Mouse (Mus musculus) neural tube, embryonic 10.5 days (tissue): ENCODE data around the gene Flt3.
A peak's percentile ranks its signal among the peaks of the same experiment; 100 is the strongest.

Experiments used
- DNase-seq: peaks from one replicate; pipeline ENCODE4 v3.0.0-alpha.2; 2017; ENCODE audit warnings: low spot score; ENCODE audit errors: extremely low spot score

Gene Flt3

DNA sequence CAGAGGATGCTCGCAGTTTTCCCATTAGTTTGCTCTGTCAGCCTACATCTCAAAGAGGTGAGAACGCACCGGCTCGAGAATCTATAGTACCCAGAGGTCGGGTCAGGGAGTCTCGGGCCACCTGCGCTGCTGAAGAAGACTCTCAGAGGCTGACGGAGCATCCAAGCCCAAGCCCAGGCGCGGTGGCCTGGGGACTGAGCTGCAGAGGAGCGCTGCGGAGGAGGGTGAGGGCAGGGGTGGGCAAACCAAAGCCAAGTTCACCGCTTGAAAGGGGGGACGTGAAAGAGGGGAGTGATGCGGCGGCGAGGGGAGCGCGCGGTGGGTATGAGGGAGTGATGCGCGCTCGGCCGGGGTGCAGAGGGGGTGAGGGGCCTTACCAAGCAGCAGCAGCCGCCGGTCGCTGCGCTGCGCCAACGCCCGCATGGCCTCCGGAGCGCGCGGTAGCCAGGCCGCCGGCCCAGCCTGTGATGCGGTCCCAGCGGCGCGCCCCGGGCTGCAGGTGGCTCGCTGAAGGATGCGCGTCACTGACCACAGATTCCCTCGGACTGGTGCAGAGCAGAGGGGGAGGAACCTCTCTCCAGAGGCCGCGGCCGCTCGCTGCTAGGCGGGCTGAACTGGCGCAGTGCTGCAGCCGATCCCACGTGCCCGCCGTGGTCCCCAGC lies at the start of gene Flt3:
Gene Flt3, minus strand, starts transcription at position 647 of the 662 bp plus-strand sequence.
- peak; percentile 63 for DNase-seq

DNA sequence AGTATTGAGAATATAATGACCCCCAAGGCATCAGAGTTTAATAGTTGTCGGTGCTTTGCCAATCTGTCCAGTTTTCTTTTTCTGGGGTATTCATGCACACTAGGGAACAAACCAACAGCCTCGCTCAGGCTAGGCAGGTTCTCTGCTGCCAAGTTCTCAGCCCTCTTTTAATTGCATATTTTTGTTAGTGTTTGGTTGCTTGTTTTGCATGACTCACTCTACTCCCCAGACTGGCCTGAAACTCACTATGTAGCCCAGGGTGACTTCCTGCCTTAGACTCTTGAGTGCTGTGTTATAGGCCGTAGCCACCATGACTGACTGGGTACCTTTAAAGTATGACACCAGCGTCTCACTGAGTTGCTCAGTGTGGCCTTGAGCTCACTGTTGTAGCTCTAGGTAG lies 48.6 kb upstream of the Flt3 start:
- no peak for DNase-seq

DNA sequence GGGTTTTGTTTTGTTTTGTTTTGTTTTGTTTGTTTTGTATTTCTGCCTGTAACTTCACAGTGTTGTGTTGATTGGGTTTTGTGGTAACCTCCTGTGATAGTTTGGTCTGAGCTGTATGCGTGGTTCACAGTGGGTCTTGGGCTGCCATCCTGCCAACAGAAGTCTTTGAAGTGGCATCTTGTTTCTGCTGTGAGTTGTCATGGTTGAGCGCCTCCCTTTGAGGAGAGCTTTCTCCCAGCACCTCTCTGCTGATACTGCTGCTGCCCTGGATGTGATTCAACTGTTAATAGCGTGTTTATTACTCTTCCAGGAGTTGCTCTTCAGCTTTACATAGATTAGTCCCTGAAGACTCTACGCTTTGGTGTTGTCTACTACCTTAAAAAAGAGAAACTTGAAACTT lies 48.2 kb upstream of the Flt3 start:
- no peak for DNase-seq

DNA sequence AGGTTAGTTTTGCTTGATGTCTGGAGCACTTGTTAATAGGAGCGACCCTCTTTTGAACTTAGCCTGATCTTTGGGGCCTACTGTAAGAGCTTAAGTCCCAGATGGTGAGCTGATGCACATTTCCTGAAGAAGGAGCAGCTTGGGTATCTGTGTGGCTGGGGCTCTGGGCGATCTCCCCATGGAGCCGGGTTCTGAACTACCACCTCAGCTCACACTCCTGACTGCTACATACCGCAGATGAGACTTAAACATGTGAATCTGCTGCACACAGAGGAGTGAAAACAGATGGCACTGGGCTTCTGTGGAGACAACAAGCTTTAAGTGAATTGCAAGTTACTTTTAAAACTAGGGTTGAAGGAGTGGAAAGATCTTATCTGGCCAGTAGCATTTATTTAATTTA lies 45.0 kb upstream of the Flt3 start:
- no peak for DNase-seq

DNA sequence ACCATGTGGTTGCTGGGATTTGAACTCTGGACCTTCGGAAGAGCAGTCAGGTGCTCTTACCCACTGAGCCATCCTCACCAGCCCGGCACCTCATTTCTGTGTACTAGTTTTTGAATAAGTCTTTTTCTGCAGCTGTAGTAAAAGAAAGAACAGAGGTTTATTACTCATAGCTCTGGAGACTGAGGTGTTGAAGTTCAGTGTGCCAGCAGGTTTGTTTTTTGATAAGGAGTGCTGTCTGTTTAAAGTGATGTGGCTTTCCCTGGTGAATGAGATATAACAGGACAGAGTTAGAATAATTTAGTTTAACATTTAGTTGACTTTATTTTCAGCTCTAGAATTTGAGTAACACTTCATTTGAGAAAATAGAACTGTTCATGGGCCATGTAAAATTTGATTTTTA lies 44.5 kb upstream of the Flt3 start:
- DNase-seq = no peak

DNA sequence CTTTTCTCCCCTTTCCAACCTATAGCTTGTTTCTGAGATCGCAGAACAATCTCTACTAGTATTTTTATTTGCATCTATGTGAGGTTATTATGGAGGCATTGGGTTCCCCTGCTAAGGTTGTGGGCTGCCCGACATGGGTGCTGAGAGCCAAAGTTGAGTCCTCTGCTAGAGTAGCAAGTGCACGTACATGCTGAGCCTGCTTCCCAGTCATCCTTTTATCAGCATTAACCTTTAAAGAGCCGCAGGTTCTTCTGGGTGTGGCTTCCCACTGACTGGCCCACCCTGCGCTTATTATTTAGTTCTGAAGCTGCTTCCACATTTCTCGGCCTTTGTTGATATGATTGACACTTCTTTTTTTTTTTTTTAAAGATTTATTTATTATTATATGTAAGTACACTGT lies 44.0 kb upstream of the Flt3 start:
- no peak for DNase-seq

DNA sequence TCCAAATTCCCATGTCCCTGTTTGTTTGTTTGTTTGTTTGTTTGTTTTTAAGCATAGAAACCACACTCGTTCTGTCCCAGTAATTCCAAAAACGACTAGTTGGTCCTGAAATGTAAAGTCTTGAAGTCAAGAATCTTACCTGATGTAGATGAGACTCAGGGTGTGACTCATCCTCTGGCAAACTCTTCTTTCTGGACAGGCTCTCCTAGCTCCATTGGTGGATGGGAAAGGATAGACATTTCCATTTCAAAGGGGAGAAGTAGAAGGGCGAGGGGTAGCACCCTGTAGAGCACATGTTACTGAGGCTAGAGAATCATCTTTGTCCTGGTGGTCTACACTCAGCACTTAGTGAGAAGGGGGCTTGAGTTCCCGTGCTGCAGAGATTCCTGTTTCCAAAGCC lies 42.5 kb upstream of the Flt3 start:
- no peak for DNase-seq

DNA sequence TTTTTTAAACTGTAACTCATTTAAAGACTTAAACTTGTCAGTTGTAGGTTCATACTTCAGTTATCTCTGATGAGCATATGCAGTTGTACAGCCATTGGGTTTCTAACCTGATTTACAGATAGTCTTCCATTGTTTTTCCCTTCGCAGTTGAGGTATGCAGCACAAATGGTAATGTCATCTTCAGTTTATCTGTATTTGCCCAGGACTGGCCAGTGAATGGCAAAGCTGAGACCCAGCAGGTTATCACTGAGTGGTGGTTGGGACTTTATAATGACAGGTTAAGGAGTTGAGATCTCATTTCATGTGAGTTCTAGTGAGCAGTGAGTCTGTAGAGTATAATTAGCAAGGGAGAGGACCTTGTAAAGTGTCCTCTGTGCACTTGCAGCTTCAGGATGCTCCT lies 41.7 kb upstream of the Flt3 start:
- no peak for DNase-seq

DNA sequence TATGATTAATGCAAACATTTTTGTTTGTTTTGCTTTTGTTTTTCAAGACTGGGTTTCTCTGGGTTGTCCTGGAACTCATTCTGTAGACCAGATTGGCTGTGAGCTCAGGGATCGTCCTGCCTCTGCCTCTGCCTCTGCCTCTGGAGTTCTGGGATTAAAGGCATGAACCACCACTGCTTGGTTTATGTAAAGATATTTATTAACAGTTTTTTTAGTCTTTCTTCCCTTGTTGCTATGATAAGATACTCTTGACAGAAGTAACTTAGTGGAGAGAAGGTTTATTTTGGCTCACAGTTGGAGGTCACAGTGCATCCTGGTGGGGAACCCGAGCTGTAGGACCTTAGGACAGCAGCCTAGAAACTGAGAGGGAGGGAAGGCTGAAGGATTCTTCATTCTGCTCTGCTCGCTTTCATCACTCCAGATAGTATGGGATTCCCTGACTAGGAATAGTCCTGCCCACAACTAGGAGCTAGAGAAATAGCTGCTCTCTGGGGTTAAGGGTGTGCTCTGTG lies 40.8 kb upstream of the Flt3 start:
- no peak for DNase-seq

DNA sequence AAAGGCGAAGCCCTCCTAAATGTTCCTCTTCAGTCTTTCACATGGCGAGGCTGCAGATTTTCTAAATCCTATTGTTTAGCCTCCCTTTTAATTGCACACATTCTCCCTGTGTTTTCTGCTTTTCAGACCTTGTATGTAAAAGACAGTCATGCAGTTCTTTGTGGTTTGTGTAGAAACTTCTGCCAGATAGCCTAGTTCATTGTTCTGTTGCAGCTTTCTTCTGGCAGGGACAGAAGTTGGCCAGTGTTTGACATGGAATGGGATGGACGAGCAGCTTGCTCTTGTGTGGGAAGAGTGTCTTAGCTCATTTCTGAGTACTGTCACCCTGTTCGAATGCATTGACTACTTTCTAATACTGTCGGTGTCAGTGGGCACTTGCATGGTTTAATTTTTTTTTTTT lies 36.2 kb upstream of the Flt3 start:
- no peak for DNase-seq

DNA sequence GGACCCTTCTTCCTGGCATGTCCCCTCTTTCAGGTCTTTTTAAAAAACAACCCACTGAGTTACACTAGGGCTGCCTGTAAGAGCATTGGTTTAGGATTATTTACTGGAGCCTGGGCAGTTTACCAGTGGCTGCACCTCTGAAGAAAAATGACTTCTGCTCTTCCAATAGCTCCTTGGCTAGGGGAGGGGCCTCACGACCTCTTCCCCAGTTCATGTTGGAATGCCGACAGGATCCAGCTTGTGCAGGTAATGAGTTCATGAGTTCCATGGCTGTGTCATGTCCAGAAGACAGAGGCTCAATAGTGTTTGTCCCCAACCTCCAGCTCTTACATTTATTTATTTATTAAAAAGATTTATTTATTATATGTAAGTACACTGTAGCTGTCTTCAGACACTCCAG lies 35.5 kb upstream of the Flt3 start:
- no peak for DNase-seq

DNA sequence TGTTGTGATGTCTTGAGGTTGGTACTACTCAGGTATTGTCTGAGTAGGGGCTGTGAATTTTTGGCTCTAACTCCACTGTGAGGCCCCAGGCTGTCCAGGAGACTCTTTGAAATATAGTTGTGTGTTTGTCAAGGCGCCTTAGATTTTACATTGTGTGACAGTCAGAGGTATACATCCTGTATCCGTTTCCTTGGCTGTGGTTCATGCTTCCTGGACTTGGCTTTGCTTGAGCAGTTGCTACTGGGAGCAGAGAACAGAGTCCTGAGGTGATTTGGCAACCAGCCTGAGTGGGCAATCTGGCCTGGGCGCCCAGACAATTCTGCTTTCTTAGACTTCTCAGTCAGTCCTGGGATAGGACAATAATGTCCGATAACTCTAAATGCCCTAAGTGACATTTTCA lies 34.9 kb upstream of the Flt3 start:
- no peak for DNase-seq

DNA sequence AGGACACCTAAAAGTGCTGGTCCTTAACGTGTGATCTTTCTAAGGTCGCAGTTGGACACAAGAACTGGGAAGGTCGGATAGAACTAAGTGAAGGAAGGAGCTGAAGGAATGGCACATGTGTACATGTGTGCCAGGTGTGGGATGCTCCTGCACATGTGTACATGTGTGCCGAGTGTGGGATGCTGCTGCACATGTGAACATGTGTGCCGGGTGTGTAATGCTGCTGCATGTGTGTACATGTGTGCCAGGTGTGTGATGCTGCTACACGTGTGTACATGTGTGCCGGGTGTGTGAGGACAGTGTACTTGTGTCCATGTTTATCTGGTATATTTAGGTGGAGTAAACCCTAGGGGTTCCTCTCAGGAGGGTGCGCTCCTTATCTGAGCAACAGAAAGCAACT lies 32.6 kb upstream of the Flt3 start:
- DNase-seq = no peak

DNA sequence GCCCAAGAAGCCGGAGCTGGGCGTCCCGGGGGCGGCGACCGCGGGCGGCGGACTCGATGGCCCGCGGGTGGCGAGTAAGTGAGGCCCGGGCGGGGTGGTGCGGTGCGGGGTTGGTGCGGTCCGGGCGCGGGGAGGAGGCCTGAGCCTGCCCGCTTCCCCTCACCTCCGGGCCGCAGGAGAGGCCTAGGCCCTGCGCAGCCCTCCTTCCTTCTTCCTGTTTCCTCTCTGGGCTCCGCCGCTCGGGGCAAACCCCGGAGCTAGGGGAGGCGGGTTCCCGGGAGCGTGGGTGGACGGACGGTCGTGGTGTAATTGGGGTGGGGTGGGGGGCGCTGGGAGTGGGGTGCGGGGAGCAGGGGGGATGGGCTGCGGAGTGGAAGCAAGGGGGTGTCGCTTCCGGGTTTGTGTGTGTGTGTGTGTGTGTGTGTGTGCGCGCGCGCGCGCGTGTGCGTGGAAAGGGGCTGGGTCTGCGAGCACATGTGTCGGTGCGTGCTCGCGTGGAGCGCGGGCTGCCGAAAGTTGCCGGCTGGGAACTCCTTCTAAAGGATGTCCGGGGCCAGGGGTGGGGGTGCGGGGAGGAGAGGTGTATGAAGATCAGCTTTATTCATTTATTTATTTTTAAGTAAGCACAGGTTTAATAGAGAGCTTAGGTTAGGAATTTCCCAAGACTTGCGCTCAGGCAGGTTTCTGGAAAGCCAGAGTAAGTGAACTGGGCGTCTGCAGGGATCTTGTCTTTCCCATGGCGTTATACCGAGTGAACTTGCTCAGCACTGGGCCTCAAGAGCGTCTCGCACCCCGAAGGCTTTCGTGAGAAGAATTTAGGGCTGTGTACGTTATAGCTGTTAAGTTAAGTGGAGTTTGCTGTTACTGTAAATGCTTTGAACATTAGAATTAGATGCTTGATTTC lies 30.9 kb upstream of the Flt3 start:
- peak; percentile 73 for DNase-seq

DNA sequence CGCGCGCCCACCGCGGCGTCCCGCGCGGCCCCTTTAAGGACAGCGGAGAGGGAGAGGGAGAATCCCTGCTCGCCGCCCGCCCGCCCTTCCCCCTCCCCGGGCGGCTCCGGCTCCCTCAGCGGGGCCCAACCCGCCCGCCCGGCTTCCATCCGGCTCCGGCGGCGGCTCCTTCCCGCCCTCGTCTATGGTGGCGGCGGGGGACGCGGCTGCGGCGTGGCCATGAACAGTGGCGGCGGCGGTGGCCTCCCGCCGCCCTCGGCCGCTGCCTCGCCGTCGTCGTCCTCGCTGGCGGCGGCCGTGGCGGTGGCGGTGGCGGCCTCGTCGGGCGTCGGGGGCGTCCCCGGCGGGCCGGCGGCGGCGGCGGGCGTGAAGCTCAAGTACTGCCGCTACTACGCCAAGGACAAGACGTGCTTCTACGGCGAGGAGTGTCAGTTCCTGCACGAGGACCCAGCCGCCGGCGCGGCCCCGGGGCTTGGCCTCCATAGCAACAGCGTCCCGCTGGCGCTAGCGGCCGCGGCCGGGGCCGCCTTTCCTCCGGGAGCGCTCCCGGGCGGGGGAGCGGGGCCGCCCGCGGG lies 30.2 kb upstream of the Flt3 start:
- DNase-seq = peak; percentile 67

DNA sequence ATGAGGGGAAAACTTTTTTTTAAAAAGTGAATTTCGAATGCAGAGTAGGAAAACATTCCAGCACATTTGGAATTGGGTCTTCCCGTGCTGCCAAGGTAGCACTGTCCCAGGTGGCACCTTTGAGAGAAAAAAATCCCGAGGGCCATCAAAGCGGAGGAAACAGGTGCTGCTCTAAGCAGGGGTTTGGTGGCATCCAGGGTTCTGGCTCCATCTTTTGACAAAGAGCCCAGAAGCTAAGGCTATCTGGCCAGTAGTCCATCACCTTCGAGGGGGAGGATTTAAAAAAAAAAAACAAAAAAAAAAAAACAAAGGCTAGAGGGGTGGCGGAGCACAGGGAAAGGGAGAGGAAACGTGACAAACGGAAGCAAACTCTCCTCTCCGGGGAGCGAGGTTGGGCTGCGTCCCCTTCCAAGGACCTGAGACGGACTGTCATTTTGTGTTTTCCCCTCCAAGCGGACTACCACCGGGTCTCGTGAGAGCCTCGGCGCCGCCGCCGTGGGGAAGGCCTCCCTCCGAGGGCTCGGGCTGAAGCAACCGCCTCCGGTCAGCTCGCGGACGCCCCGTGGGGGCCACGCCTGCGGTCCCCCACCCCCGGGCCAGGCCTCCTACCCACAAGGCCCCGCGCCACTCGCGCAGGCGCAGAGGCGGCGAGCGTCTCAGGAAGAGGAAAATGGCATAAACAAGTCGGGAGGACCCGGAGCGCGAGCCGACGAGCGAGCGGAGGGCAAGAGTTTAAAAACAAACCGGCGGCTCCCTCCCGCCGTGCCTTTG lies 29.4 kb upstream of the Flt3 start, which contains the start of gene Pan3:
Gene Pan3, plus strand, starts transcription at position 627 of the 771 bp plus-strand sequence.
- peak; percentile 96 for DNase-seq

DNA sequence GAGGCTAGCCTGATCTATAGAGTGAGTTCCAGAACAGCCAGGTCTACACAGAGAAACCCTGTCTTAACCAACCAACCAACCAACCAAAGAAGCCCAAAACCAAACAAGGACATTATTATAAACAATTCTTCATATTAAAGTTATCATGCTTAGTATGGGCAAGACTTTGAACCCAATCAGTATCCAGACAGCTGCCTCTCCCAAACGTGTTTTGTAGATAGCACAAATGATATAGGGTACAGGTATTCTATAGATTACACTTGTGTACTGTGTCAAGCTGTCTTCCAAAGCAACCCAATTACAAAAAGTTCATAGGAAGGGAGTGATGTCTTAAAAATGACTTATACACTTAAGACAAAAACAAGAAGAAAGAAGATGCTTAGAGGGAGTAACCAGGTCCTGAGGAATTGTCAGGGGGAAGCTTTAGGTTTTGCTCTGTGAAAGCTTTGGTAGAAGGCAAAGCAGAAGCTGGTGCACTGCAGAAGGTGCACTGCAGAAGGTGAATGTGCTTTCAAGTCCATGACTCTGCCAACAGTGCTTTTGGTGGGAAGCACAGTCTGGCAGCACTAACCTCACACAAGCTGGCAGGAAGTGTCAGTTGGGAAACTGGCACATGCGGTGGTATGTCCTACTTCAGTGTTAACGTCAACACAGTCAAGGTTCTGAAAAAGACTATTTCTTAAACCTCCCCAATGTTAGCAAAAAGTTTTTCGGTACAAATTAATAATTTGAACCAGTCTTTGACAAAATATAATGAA lies 25.9 kb upstream of the Flt3 start:
- no peak for DNase-seq

DNA sequence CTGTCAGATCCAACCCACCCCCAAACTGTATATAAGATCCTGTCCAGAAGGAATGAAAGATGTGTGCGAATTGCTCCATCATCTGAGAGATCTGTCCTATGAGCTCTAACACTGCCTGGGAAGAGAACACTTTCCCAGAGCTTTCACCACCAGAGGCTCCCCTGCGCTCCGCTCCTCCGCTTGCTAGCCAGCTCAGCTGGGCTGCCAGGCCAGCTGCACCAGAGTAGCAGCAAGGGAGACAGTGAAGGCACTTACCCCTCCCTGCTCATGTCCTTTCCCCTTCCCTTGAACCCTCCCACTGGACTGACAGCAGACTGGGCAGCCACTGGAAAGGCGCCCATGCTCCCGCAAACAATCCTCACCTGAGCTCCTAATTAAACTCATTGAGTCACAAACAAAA lies 23.3 kb upstream of the Flt3 start:
- DNase-seq = no peak

DNA sequence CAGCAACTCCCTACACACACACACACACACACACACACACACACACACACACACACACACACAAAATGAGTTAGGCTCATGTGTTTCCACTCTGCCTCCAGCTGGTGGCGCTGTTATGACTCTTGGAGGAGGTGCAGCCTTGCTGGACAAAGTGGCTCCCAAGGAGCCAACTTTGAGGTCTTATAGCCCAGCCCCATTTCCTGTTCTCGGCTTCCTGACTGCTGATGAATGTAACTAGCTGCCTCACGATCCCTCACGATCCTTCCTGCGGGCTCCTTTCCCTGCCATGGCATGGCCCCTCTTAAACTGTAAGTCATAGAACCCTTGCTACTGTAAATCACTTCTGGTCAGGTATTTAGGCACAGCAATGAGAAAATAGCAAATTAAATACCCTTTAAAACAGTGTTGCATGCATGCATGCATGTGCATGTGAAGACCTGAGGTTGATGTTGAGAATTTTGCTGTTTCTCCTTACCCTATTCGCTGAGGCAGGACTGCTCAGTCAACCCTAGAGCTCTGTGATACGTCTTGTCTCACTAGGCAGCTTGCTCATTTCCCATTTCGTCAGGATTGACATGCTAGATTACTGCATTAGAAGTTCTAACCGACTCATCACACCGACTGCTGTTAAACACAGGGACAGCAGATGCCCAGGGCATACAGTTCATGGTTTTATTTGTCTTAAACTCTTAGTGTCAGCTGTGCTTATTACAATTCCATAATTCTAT lies 18.3 kb upstream of the Flt3 start:
- no peak for DNase-seq

DNA sequence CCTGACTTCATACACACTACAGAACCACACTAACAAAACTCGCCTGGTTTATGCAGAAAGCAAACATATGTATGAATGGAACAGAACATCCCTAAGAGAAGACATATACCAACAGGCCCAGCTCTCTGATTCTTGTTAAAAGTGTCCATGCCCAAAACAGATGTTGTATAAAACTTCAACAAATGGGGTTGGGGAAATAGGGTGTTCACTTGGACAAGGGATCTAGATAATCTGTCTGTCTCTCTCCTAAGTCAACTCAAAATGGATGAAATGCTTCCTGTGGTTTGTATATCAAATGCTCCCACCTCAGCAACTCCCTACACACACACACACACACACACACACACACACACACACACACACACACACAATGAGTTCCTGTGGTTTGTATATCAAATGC lies 17.7 kb upstream of the Flt3 start:
- no peak for DNase-seq
